Mouse (Mus musculus) gastrocnemius, adult 2 months (tissue): ENCODE data around the gene Dgcr2. TPM values are rescaled to one million over a fixed set of nuclear protein-coding genes. Genes with fewer than 3 reads are reported as not detected.
A peak's percentile ranks its signal among the peaks of the same experiment; 100 is the strongest.

Source experiments
- DNase-seq: peaks from one replicate; pipeline ENCODE4 v3.0.0; 2022
- H3K27ac ChIP-seq: fragments of 200-600 bp; 2 replicates; pipeline ENCODE4 v1.8.1; 2022; ENCODE audit warnings: mild to moderate bottlenecking
- H3K4me3 ChIP-seq: fragments of 200-600 bp; 2 replicates; pipeline ENCODE4 v1.8.1; 2022; ENCODE audit warnings: mild to moderate bottlenecking, moderate library complexity
- CTCF ChIP-seq: fragments of 200-600 bp; IDR thresholded peaks from 2 replicates; pipeline ENCODE4 v1.8.1; 2022; ENCODE audit warnings: antibody characterized with exemption, mild to moderate bottlenecking, moderate library complexity
- intact Hi-C: fragments of 180-260 bp; cut with DNase I; formaldehyde crosslinking; loops from one replicate; pipeline ENCODE4 v1.15.1; 2025
- total RNA-seq, 2 experiments: library from RNA; stranded (reverse); gene quantifications; 2 replicates each; pipeline ENCODE4 v1.2.3; 2021

The Dgcr2 gene
- total RNA-seq, 2 experiments from 2014 or later = 22.2 to 26.4 TPM

- TF ChIP-seq CTCF = no peak
- Histone ChIP-seq H3K4me3 (no peak overlapping the region), H3K27ac (peak overlapping the region; percentile 50)
- intact Hi-C loops = loop anchor here (5.0 kb wide), 1 partner anchor 47 kb away; no protein-coding TSS in a partner anchor
- DNase-seq = peak; percentile 85
These were observed 88.7 kb downstream of the Dgcr2 start for GRCm38 (mm10) chr16:17809711-17810110.

- intact Hi-C loops = no loop called here
- Histone ChIP-seq H3K4me3 (no peak overlapping the region), H3K27ac (peak overlapping the region; percentile 50)
- DNase-seq = no peak
- no peak for TF ChIP-seq CTCF
These were observed 89.2 kb downstream of the Dgcr2 start for GRCm38 (mm10) chr16:17809125-17809524.

GRCm38 (mm10) chr16:17807192-17808009, 91.0 kb downstream of the Dgcr2 start:
- DNase-seq = peak; percentile 94
- intact Hi-C loops = no loop called here
- no peak for TF ChIP-seq CTCF
- Histone ChIP-seq H3K4me3 (peak overlapping the region; percentile 82), H3K27ac (peak overlapping the region; percentile 76)

- no peak for DNase-seq
- Histone ChIP-seq H3K4me3 (peak overlapping the region; percentile 82), H3K27ac (peak overlapping the region; percentile 76)
- intact Hi-C loops = no loop called here
- no peak for TF ChIP-seq CTCF
These were observed 91.7 kb downstream of the Dgcr2 start for GRCm38 (mm10) chr16:17806581-17807191.

GRCm38 (mm10) chr16:17804982-17805381, 93.4 kb downstream of the Dgcr2 start:
- H3K27ac ChIP-seq = no peak overlapping the region
- no peak overlapping the region for H3K4me3 ChIP-seq
- intact Hi-C loops = no loop called here
- no peak for TF ChIP-seq CTCF
- no peak for DNase-seq

DNA sequence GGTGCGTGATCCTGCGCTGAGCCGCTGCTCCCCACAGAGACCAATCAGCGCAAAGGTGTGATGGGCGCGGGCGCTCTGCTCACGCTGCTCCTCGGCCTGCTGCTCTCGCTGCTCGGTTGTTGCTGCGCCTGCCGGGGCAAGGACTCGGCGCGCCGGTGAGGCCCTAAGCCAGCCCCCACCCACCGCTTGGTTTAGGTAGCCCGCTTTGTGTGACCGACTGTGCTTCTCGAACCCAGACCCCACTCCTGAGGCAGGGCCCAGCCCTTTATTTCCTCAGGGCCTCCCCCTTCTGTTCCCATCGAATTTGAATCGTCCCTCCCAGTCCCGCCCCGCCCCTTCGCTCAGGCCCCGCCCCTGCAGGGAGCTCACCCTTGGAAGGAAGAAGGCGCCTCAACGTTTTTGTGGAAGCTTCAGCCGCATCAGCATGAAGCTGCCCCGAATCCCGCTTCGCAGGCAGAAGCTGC, 93.9 kb downstream of the Dgcr2 start:
- TF ChIP-seq CTCF = no peak
- intact Hi-C loops = no loop called here
- DNase-seq = peak; percentile 34
- Histone ChIP-seq H3K27ac (no peak overlapping the region), H3K4me3 (peak overlapping the region; percentile 49)

DNA sequence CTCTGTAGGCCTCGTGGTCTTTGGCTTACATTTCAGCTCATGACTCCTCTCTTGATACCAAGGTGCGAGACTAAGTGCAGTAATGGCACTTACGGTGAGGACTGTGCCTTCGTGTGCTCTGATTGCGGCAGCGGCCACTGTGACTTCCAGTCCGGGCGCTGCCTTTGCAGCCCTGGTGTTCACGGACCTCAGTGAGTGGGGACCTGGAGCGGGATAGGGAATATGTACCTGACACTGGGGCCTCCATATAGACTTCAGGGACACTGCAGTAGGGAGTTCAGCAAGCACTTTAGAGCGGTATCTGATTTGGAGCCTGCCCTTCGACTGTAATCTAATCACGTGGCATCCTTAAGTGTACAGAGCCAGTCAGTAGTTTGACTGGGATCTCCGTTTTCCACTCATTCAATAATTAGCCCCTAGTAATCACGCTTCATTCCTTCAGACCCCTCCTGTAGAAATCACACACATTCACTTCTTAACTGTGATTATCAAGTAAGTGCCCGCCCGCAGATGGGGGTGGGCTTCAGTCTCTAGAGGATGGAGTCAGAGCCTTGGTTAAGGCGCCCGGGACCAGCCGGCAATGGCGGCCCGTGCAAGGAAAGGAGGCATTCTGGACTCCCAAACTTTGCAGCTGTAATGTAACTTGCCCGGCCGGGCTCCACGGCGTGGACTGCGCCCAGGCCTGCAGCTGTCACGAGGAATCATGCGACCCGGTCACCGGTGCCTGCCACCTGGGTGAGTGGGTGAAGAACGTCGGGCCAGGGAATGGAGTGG, 94.5 kb downstream of the Dgcr2 start:
- intact Hi-C loops = no loop called here
- H3K4me3 ChIP-seq = peak overlapping the region; percentile 60
- no peak overlapping the region for H3K27ac ChIP-seq
- no peak for DNase-seq
- TF ChIP-seq CTCF = no peak

- 0 out of 2 replicates have a peak, but pooled peaks have one; percentile 15 for TF ChIP-seq CTCF
- intact Hi-C loops = no loop called here
- Histone ChIP-seq H3K4me3 (peak overlapping the region; percentile 60), H3K27ac (0 out of 2 replicates have a peak overlapping the region, but pooled peaks have one; percentile 20)
- DNase-seq = peak; percentile 61
These were observed 95.3 kb downstream of the Dgcr2 start for GRCm38 (mm10) chr16:17802839-17803674.

GRCm38 (mm10) chr16:17802456-17802838, 95.9 kb downstream of the Dgcr2 start:
- intact Hi-C loops = no loop called here
- H3K4me3 ChIP-seq = peak overlapping the region; percentile 60
- no peak overlapping the region for H3K27ac ChIP-seq
- TF ChIP-seq CTCF = no peak
- no peak for DNase-seq

DNA sequence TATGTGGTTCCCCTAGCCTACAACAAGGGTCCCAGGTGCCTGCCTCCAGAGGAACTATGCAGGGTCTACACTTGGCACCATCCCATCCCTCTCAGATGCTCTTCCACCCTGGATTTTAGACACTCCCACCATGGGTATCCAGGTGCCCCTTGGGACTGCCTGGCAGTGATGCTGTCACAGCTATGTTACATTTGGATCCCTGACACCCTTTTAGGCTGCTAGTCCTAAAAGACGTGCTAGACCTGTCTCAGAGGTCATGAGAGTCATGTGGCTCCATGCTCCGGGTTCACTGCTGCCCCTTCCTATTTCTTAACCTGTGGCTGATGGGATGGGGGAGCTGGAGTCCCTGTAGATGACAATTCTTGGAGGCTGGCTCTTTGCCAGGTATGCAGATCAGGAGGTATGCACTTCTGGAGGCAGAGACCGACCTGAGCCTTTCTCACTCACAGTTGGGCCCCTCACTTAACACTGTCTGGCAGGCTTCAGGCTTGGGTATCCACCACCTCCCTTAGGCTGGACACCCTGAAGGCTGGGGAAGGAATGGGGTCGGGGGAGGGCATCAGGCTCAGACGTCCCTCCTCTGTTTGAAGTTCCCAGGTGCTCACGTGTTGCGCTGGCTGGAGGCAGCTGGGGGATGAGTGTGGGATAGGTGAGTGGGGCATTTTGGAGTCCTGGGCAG, 96.4 kb downstream of the Dgcr2 start:
- no peak for TF ChIP-seq CTCF
- no peak overlapping the region for H3K4me3 ChIP-seq
- no peak overlapping the region for H3K27ac ChIP-seq
- no peak for DNase-seq
- intact Hi-C loops = no loop called here

DNA sequence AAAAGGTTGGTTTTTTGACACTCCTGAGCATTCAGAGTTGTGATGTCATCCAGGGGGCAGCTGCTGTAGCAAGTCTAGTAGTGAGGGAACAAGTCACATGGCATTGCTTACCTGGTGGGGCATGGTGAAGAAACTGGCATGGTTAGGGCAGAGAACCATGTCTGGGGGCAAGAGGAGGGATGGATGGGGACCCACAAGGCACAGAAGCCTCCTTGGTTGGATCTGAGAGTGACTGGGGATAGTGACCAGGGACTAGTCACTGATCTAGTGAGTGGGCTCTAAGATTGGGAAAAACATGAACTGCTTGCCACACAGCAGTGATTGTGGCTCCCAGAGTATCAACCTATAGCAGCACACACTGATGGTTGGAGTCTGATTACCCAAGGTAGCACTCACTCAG, 98.8 kb downstream of the Dgcr2 start:
- intact Hi-C loops = no loop called here
- no peak overlapping the region for H3K27ac ChIP-seq
- H3K4me3 ChIP-seq = no peak overlapping the region
- no peak for TF ChIP-seq CTCF
- no peak for DNase-seq
